ENCODE assay signal across 8 mouse cellular contexts in genomic region chr15:93001346-93002001, GRCm38 (mm10).
DNase-seq lines count a peak whose midpoint lies in the region; ATAC-seq and TF ChIP-seq lines count a peak whose summit lies in the region.

No protein-coding gene starts in this region.

- no peaks in the 10 kb centered on the region for H3K36me3 ChIP-seq in E14TG2a.4 (ENCODE audit: insufficient read depth, low read length)
- no peaks in the 10 kb centered on the region for H3K36me3 ChIP-seq in forebrain, embryonic 13.5 days (ENCODE audit: poor library complexity, severe bottlenecking)
- no peaks in the 10 kb centered on the region for H3K36me3 ChIP-seq in hindbrain, embryonic 16.5 days (ENCODE audit: control insufficient read depth, insufficient read depth, low read length)

- H3K9ac ChIP-seq in forebrain, embryonic 13.5 days: peak overlapping the region; percentile 30; the same call in 1 of the 2 replicates
- peak overlapping the region; percentile 29 for H3K9ac ChIP-seq in hindbrain, embryonic 16.5 days (ENCODE audit: low read depth, low read length)

- peaks cover 66% of the 10 kb centered on the region for H3K4me1 ChIP-seq in E14TG2a.4 (replicated peaks; ENCODE audit: low read depth, low read length)
- peaks cover 23% of the 10 kb centered on the region for H3K4me1 ChIP-seq in forebrain, embryonic 13.5 days
- peaks cover 11% of the 10 kb centered on the region for H3K4me1 ChIP-seq in hindbrain, embryonic 16.5 days (ENCODE audit: control insufficient read depth, insufficient read depth, low read depth, low read length)

- DNase-seq in R1 (ENCODE audit: low read depth, low spot score): peak; percentile 64
- DNase-seq in spleen, postnatal 4 days (ENCODE audit: low spot score in 2 of 2): no peak
- DNase-seq in ovary, adult 18-20 months (ENCODE audit: low spot score): no peak
- no peak for DNase-seq in cerebellum, adult 11-12 months

- H3K4me2 ChIP-seq in forebrain, embryonic 13.5 days: peak overlapping the region; percentile 54
- peak overlapping the region; percentile 50 for H3K4me2 ChIP-seq in hindbrain, embryonic 16.5 days (ENCODE audit: low read length)

- TF ChIP-seq CTCF in E14TG2a.4 (conservative IDR thresholded peaks at IDR 0.05; ENCODE audit: low read length): no peak

- WGBS in forebrain, embryonic 13.5 days: 5% methylated on average over 11 of the region's 11 CpGs
- 9% methylated on average over 11 of the region's 11 CpGs for WGBS in hindbrain, embryonic 16.5 days

- 0 out of 2 replicates have a peak, but pooled peaks have one; percentile 9 for ATAC-seq in forebrain, embryonic 13.5 days
- 0 out of 2 replicates have a peak, but pooled peaks have one; percentile 13 for ATAC-seq in hindbrain, embryonic 16.5 days
- ATAC-seq in megakaryocyte-erythroid progenitor cell, adult 5-6 weeks (replicated peaks; ENCODE audit: low FRiP score, low TSS enrichment, poor library complexity, severe bottlenecking): peak; percentile 24; the same call in 1 of the 2 replicates

- peaks cover 8% of the 10 kb centered on the region for H3K9me3 ChIP-seq in E14TG2a.4 (ENCODE audit: low read length)
- H3K9me3 ChIP-seq in forebrain, embryonic 13.5 days (replicated peaks): no peaks in the 10 kb centered on the region
- no peaks in the 10 kb centered on the region for H3K9me3 ChIP-seq in hindbrain, embryonic 16.5 days (ENCODE audit: control insufficient read depth, low read length)

- H3K4me3 ChIP-seq in E14TG2a.4 (replicated peaks; ENCODE audit: low read length): peak overlapping the region; percentile 80
- peak overlapping the region; percentile 21; the same call in 1 of the 2 replicates for H3K4me3 ChIP-seq in forebrain, embryonic 13.5 days
- H3K4me3 ChIP-seq in hindbrain, embryonic 16.5 days (ENCODE audit: low read length): peak overlapping the region; percentile 23

- 0 out of 2 replicates have a peak overlapping the region, but pooled peaks have one; percentile 2 for H3K27ac ChIP-seq in forebrain, embryonic 13.5 days
- H3K27ac ChIP-seq in hindbrain, embryonic 16.5 days (ENCODE audit: low read depth, low read length): peak overlapping the region; percentile 15; the same call in 1 of the 2 replicates

- no peaks in the 10 kb centered on the region for H3K27me3 ChIP-seq in E14TG2a.4 (ENCODE audit: insufficient read depth, low read length)
- no peaks in the 10 kb centered on the region for H3K27me3 ChIP-seq in forebrain, embryonic 13.5 days
- H3K27me3 ChIP-seq in hindbrain, embryonic 16.5 days (replicated peaks; ENCODE audit: control insufficient read depth, insufficient read depth, low read length): no peaks in the 10 kb centered on the region

Comparison
In these comparisons a context has a peak if more than half of its experiments do, and no peak if none do; other contexts are left out.
1. H3K4me3 ChIP-seq: peak in every context shown above with its lines; median percentile 80 in E14TG2a.4; 23 in hindbrain, embryonic 16.5 days; 21 in forebrain, embryonic 13.5 days.